Mouse (Mus musculus) olfactory bulb, adult 2 months (tissue): Measurements from ENCODE around the gene Tmem198. TPM values are rescaled to one million over a fixed set of nuclear protein-coding genes. Genes with fewer than 3 reads are reported as not detected.

Source experiments
- H3K27ac ChIP-seq: fragments of 200-500 bp; 2 replicates; pipeline ENCODE4 v1.5.1; 2012; ENCODE audit warnings: low read depth, low read length; ENCODE audit not compliant: insufficient read depth
- H3K4me1 ChIP-seq: fragments of 200-500 bp; 2 replicates; pipeline ENCODE4 v1.6.1; 2012; ENCODE audit warnings: low read length; ENCODE audit not compliant: control insufficient read depth, insufficient read depth
- H3K4me3 ChIP-seq: fragments of 200-500 bp; 2 replicates; pipeline ENCODE4 v1.5.1; 2012; ENCODE audit warnings: mild to moderate bottlenecking, low read depth, low read length, moderate library complexity; ENCODE audit not compliant: insufficient read depth
- CTCF ChIP-seq: fragments of 200-500 bp; IDR thresholded peaks from 2 replicates; pipeline ENCODE4 v1.5.1; 2012; ENCODE audit warnings: low read depth, mild to moderate bottlenecking, low read length, moderate library complexity; ENCODE audit not compliant: insufficient read depth
- POLR2A ChIP-seq: fragments of 200-500 bp; IDR thresholded peaks from 2 replicates; pipeline ENCODE4 v1.6.1; 2012; ENCODE audit warnings: mild to moderate bottlenecking, low read depth, low read length, moderate library complexity; ENCODE audit not compliant: insufficient read depth
- WGBS: fragments of 180-500 bp; shearing (Covaris S2); methylation state at CpG from one replicate; pipeline ENCODE4 v1.1.7; 2018; 5-methylcytosine and 5-hydroxymethylcytosine counted together
- polyA plus RNA-seq: library from polyadenylated mRNA; stranded (reverse); fragments of >200 nt; gene quantifications from 2 replicates; pipeline ENCODE4 v1.2.4, GENCODE M21; 2012; ENCODE audit warnings: low replicate concordance; ENCODE audit not compliant: missing spikeins, insufficient read depth, insufficient read length

Tmem198 gene
- polyA plus RNA-seq, 1 experiment = not detected

DNA sequence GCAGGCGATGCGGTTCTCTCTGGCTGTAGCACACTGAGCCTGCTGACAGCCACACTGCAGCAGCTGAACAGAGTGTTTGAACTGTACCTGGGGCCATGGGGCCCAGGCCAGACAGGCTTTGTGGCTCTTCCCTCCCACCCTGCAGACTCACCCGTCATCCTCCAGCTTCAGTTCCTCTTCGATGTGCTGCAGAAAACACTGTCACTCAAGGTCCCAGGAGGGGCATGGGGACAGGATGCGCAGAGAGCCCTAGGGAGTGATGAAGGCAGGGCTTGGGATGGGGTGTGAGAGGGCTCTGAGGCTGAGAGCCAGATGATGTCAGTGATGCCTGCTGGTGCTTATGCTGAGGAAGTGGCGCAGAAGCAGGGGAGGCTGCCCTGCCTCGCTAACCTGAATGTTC lies 45.3 kb downstream of the Tmem198 start:
- Histone ChIP-seq H3K27ac (no peak overlapping the region), H3K4me3 (no peak overlapping the region), H3K4me1 (no peaks in the 10 kb centered on the region)
- no peak for TF ChIP-seq CTCF
- no peak for TF ChIP-seq POLR2A
- 94% methylated on average over 7 of the region's 7 CpGs for WGBS

DNA sequence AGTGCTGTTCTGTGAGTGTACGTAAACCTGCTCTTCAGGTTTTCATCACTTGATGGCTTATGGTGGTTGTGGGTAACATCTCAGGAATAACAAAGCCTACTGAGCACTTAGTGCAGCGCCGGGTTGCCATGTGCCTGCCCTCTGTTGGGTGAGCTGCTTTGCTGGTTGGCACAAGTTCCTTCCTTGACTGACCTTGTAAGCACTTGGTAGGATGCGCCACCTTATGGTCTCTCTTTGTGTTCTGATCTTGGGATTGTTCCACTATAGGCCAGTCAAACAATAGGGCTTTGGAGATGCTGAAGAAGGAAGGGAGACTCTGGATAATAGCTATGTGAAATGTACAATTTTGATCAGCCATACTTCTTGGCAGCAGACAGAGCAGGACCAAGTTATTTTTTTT lies 51.2 kb downstream of the Tmem198 start:
- H3K27ac ChIP-seq = no peak overlapping the region
- H3K4me1 ChIP-seq = no peaks in the 10 kb centered on the region
- WGBS = 64% methylated on average over 4 of the region's 4 CpGs
- H3K4me3 ChIP-seq = no peak overlapping the region
- TF ChIP-seq POLR2A = no peak
- no peak for TF ChIP-seq CTCF

DNA sequence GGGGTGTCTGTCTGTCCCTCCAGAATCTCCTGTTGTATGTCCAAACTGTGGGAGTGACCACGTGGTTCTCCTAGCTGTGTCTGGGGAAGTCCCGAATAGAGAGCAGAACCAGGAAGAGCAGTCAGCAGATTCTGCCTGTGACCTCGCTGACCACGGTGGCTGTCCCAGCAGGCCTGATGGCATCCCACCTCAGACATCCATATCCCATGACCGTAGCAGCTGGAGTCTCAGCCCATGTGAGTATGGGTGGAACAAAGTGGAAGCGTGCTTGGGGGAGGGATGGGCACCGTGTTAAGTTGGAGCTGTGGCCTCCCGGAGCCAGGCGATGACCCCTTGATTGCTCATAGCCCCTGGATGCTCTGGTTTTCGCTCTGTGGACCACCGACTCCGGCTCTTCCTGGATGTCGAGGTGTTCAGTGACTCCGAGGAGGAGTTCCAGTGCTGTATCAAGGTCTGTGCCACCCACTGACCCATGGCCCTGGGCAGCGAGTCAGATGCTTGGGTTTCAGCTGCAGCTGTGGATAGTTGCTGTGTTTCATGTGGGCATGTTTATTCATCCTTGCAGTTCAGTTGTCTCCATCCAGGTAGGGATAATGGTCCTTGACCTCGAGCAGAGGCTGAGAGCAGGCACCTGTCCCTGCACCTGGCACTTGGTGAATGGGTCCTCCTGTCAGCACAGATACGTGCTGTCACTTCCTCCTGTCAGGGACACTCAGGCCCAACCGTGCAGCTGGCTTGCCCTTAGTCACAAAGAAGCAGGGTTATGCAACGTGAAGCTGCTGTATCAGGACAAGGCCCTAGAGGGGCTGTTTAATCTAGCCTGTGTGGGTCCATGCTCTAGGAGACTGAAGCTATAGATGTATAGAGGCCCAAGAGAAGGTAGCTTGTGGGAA lies 53.2 kb downstream of the Tmem198 start:
- Histone ChIP-seq H3K4me3 (no peak overlapping the region), H3K4me1 (no peaks in the 10 kb centered on the region), H3K27ac (no peak overlapping the region)
- no peak for TF ChIP-seq POLR2A
- no peak for TF ChIP-seq CTCF
- 89% methylated on average over 19 of the region's 19 CpGs for WGBS

DNA sequence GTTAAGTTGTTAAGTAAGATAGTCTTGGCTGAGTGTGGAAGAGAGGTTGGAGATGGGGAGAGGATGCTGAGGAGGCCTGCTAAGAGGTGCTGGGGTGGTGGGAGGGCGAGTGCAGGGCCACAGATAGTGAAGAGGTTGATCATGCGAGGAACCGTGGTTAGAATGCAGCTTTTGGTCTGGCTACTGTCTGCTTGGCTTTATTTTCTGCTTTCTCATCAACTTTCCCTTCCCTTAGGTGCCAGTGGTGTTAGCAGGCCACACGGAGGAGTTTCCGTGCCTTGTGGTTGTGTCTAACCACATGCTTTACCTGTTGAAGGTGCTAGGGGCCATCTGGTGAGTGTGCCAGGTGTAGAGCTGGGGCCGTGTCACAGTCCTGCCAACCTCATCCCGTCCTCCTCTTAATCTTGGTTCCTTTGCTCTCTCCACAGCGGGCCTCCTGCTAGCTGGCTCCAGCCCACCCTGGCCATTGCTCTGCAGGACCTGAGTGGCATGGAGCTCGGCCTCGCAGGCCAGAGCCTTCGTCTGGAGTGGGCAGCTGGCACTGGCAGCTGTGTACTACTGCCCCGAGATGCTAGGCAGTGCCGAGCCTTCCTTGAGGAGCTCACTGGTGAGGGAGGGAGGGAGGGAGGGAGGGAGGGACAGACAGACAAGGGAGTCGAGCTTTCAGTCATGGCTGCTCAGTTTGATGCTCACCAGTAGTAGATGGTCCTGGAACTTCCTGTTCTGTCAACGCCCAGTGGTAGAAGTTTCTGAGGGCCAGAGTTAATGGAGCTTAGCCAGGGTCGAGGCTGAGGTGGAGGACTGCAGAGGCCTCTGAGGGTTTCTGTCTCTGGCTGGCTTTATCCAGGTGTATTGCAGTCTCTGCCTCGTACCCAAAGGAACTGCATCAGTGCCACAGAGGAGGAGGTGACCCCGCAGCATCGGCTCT lies 54.3 kb downstream of the Tmem198 start:
- no peak overlapping the region for H3K4me3 ChIP-seq
- H3K27ac ChIP-seq = no peak overlapping the region
- WGBS = 86% methylated on average over 19 of the region's 19 CpGs
- TF ChIP-seq POLR2A = no peak
- no peak for TF ChIP-seq CTCF
- H3K4me1 ChIP-seq = no peaks in the 10 kb centered on the region

Other genes starting within 250 kb of the Tmem198 start
- not detected in 2 replicates for gene A630095N17Rik, start 247.4 kb upstream of the Tmem198 start, polyA plus RNA-seq
- gene Dnajb2, start 243.1 kb upstream of the Tmem198 start, polyA plus RNA-seq = not detected in 2 replicates
- not detected in 2 replicates for gene Ptprn, start 215.0 kb upstream of the Tmem198 start, polyA plus RNA-seq
- not detected in 2 replicates for gene Resp18, start 201.1 kb upstream of the Tmem198 start, polyA plus RNA-seq
- not detected in 2 replicates for gene Dnpep, start 161.5 kb upstream of the Tmem198 start, polyA plus RNA-seq
- not detected in 2 replicates for gene Des, start 119.2 kb upstream of the Tmem198 start, polyA plus RNA-seq
- not detected in 2 replicates for gene Speg, start 104.2 kb upstream of the Tmem198 start, polyA plus RNA-seq
- not detected in 2 replicates for gene Gmppa, start 43.6 kb upstream of the Tmem198 start, polyA plus RNA-seq
- gene Asic4, start 29.1 kb upstream of the Tmem198 start, polyA plus RNA-seq = not detected in 2 replicates
- gene Chpf, start 225 bp upstream of the Tmem198 start, polyA plus RNA-seq = not detected in 2 replicates
- not detected in 2 replicates for gene Obsl1, start 26.9 kb downstream of the Tmem198 start, polyA plus RNA-seq
- not detected in 2 replicates for gene Inha, start 27.5 kb downstream of the Tmem198 start, polyA plus RNA-seq
- gene Stk11ip, start 42.0 kb downstream of the Tmem198 start, polyA plus RNA-seq = not detected in 2 replicates
- not detected in 2 replicates for gene Slc4a3, start 66.7 kb downstream of the Tmem198 start, polyA plus RNA-seq